Mouse (Mus musculus): ENCODE data around the gene Trat1. TPM values are rescaled to one million over a fixed set of nuclear protein-coding genes. Genes with fewer than 3 reads are reported as not detected.
A peak's percentile ranks its signal among the peaks of the same experiment; 100 is the strongest.

Gene Trat1
- polyA plus RNA-seq, 1 experiment: not detected

GRCm38 (mm10) chr16:48788704-48789185, 16.9 kb upstream of the Trat1 start:
- H3K4me1 ChIP-seq: peaks cover 9% of the 10 kb centered on the region
- H3K9me3 ChIP-seq: no peaks in the 10 kb centered on the region
- TF ChIP-seq FLI1 (IDR thresholded peaks at IDR 0.05; ENCODE audit: low read length) (no peak), GATA1 (IDR thresholded peaks at IDR 0.05; ENCODE audit: borderline replicate concordance, low read length) (no peak)
- H3K4me3 ChIP-seq (replicated peaks): no peak overlapping the region
- no peaks in the 10 kb centered on the region for H3K27me3 ChIP-seq (replicated peaks)
- H3K36me3 ChIP-seq (replicated peaks; ENCODE audit: low read length): no peaks in the 10 kb centered on the region

GRCm38 (mm10) chr16:48786258-48786657, 14.4 kb upstream of the Trat1 start:
- H3K27me3 ChIP-seq (replicated peaks): no peaks in the 10 kb centered on the region
- peak overlapping the region; percentile 1 for H3K4me3 ChIP-seq (replicated peaks)
- TF ChIP-seq GATA1 (IDR thresholded peaks at IDR 0.05; ENCODE audit: borderline replicate concordance, low read length): no peak
- TF ChIP-seq FLI1 (IDR thresholded peaks at IDR 0.05; ENCODE audit: low read length): no peak
- no peaks in the 10 kb centered on the region for H3K9me3 ChIP-seq
- H3K4me1 ChIP-seq: peaks cover 9% of the 10 kb centered on the region
- H3K36me3 ChIP-seq (replicated peaks; ENCODE audit: low read length): no peaks in the 10 kb centered on the region

DNA sequence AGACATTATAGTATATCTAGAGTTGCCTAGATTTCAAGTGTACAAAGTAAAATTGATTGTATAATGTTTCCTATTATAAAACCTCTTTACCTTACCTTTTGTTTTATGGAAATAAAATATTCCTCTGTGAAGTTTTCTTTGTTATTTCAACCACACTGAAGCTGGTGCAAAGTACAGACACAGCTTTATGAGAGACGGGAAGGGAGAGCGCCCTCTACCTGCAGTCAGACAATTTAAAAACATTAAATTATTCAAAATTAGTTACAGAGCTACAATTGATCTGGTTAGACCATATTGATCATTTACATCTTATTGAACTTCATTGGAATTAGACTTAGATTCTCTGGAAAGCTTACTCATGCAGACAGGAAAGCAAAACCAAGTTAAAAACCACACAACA, 5.4 kb upstream of the Trat1 start:
- Histone ChIP-seq H3K4me1 (no peaks in the 10 kb centered on the region), H3K9me3 (no peaks in the 10 kb centered on the region), H3K27me3 (replicated peaks) (no peaks in the 10 kb centered on the region), H3K36me3 (replicated peaks; ENCODE audit: low read length) (no peaks in the 10 kb centered on the region), H3K4me3 (replicated peaks) (no peak overlapping the region)
- TF ChIP-seq FLI1 (IDR thresholded peaks at IDR 0.05; ENCODE audit: low read length) (no peak), GATA1 (IDR thresholded peaks at IDR 0.05; ENCODE audit: borderline replicate concordance, low read length) (no peak)

DNA sequence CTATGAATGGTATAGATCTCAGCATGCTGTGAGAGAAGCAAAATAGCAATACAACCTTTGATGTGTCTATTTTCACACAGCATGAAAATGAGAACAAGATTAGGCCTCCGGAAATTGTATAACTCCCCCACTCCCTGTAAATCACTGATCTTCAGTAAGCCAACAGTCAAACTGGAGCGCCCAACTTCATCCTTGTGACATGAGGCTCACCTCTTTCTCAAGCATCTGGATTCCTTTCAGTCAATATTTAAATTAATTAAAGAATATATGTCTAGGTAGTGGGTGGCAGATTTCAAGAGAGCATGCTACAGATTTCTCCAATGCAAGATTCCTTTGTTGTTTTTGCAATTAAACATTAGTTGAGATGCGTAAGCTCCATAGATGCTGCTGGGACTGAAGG, 2.6 kb downstream of the Trat1 start:
- H3K4me1 ChIP-seq: no peaks in the 10 kb centered on the region
- TF ChIP-seq FLI1 (IDR thresholded peaks at IDR 0.05; ENCODE audit: low read length): no peak
- TF ChIP-seq GATA1 (IDR thresholded peaks at IDR 0.05; ENCODE audit: borderline replicate concordance, low read length): no peak
- H3K27me3 ChIP-seq (replicated peaks): no peaks in the 10 kb centered on the region
- H3K36me3 ChIP-seq (replicated peaks; ENCODE audit: low read length): no peaks in the 10 kb centered on the region
- H3K9me3 ChIP-seq: no peaks in the 10 kb centered on the region
- H3K4me3 ChIP-seq (replicated peaks): no peak overlapping the region

DNA sequence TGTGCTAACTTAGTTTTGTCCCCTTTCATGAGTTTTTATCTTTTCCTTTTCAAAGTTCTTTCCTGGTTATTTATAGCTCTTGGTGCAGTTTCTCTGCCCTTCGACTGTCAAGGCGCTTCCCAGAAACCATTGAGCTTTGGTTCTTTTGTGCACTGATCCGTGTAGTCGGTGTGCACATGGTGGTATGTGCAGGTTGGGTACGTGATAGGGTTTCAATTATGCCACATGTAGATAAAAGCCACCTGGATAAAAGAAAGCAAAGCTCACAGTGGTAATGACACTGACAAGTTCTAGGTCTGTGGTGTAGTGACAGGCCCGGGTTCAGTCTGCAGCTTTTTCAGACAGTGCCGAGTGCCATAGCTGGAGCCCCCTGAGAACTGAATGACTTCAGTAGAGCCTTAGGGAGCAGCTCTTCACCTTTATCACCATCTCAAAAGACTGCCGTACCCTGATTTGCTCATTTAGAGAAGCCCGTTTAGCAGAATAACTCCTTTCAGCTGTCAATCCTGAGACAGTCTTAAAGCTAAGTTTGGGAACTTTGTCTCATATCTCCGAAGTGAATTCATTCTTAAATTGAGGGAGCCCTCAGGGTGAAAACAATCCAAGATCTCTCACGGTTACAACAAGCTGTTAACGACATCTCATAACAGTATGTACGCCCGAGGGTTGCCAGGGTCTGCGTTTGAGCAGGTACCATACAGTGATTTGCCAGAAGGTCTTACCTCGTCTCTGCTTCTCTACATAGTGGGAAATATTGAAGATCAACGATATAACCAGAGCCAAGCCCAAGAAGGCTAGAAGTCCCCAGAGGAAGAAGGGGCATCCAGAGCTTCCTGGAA, 11.0 kb downstream of the Trat1 start:
- Histone ChIP-seq H3K36me3 (replicated peaks; ENCODE audit: low read length) (no peaks in the 10 kb centered on the region), H3K9me3 (no peaks in the 10 kb centered on the region), H3K4me3 (replicated peaks) (no peak overlapping the region), H3K4me1 (no peaks in the 10 kb centered on the region), H3K27me3 (replicated peaks) (no peaks in the 10 kb centered on the region)
- no peak for TF ChIP-seq GATA1 (IDR thresholded peaks at IDR 0.05; ENCODE audit: borderline replicate concordance, low read length)
- no peak for TF ChIP-seq FLI1 (IDR thresholded peaks at IDR 0.05; ENCODE audit: low read length)

DNA sequence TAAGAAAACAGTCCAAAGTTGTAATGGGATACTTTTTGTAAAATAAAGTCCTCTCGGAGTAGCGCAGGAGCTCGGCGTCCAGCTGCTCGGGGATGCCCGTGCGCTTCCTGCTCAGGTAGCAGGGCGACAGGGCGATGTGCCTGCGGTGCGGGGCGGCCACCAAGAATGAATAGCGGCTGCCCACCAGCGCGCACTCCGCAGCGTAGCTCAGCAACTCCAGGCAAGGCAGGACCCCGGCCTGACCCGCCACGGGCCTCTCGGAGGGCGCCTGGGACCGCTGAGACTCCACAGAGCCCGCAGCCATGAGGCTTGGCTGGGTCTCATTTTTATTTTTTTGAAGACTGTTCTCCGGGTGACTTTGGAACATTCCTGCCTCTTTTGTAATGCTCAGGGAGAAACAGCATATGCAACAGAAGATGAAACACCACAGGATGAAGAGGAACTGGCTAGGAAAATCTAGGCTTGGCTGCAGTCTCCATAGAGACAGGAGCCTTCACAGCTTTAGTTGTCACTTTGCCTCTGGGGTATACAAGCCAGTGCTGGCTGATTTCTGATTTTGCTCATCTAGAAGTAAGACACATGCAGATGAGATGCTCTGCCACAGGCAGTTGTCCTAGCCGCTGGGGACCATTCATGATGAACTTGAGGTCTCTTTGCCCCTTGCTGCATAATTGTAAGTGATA, 21.5 kb downstream of the Trat1 start:
- Histone ChIP-seq H3K36me3 (replicated peaks; ENCODE audit: low read length) (no peaks in the 10 kb centered on the region), H3K9me3 (no peaks in the 10 kb centered on the region), H3K27me3 (replicated peaks) (no peaks in the 10 kb centered on the region), H3K4me3 (replicated peaks) (no peak overlapping the region), H3K4me1 (no peaks in the 10 kb centered on the region)
- TF ChIP-seq GATA1 (IDR thresholded peaks at IDR 0.05; ENCODE audit: borderline replicate concordance, low read length) (no peak), FLI1 (IDR thresholded peaks at IDR 0.05; ENCODE audit: low read length) (no peak)

DNA sequence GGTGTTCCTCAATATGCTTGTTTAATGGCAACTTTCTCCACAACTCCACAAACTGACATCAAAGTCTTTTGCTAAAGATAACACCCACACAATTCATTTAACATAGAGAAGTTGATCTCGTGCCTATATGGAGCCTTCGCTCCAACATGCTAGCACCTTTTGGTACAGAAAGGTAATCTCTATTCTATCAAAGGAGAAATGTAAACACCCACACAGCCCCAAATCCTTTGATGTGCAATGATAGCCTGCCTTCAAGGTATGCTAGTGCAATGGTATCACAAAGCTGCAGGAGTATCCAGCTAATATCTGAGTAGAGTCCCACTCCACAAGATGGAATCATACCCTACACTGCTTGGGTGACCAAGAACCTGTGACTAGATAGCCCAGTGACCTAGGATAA, 26.4 kb downstream of the Trat1 start:
- no peaks in the 10 kb centered on the region for H3K9me3 ChIP-seq
- no peaks in the 10 kb centered on the region for H3K36me3 ChIP-seq (replicated peaks; ENCODE audit: low read length)
- no peak overlapping the region for H3K4me3 ChIP-seq (replicated peaks)
- no peaks in the 10 kb centered on the region for H3K4me1 ChIP-seq
- no peaks in the 10 kb centered on the region for H3K27me3 ChIP-seq (replicated peaks)
- TF ChIP-seq FLI1 (IDR thresholded peaks at IDR 0.05; ENCODE audit: low read length): no peak
- no peak for TF ChIP-seq GATA1 (IDR thresholded peaks at IDR 0.05; ENCODE audit: borderline replicate concordance, low read length)

DNA sequence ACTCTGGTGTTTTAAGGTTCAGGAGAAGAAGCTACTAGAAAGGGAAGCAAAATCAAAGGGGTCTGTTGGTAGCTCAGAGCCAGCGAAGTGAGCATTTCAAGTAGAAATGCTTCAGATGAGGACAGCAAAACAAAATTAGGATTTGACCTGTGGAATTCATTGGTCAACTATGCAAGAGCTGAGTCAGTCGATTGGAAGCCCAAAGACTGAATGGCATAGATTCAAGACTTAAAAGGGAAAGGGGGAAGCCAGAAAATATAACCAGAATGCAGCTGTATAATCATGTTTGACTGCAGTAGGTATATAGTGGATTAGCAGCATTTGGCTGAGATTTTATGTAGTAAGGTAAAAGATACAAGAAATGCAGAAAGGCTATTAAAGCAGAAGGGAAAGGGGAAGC, 26.8 kb downstream of the Trat1 start:
- no peaks in the 10 kb centered on the region for H3K4me1 ChIP-seq
- H3K36me3 ChIP-seq (replicated peaks; ENCODE audit: low read length): no peaks in the 10 kb centered on the region
- no peaks in the 10 kb centered on the region for H3K27me3 ChIP-seq (replicated peaks)
- no peak overlapping the region for H3K4me3 ChIP-seq (replicated peaks)
- no peaks in the 10 kb centered on the region for H3K9me3 ChIP-seq
- TF ChIP-seq GATA1 (IDR thresholded peaks at IDR 0.05; ENCODE audit: borderline replicate concordance, low read length): no peak
- no peak for TF ChIP-seq FLI1 (IDR thresholded peaks at IDR 0.05; ENCODE audit: low read length)

- Histone ChIP-seq H3K4me1 (no peaks in the 10 kb centered on the region), H3K27me3 (replicated peaks) (no peaks in the 10 kb centered on the region), H3K36me3 (replicated peaks; ENCODE audit: low read length) (no peaks in the 10 kb centered on the region), H3K4me3 (replicated peaks) (no peak overlapping the region), H3K9me3 (no peaks in the 10 kb centered on the region)
- TF ChIP-seq GATA1 (IDR thresholded peaks at IDR 0.05; ENCODE audit: borderline replicate concordance, low read length): no peak
- TF ChIP-seq FLI1 (IDR thresholded peaks at IDR 0.05; ENCODE audit: low read length): no peak
Measured at GRCm38 (mm10) chr16:48741549-48741948, 30.3 kb downstream of the Trat1 start.

GRCm38 (mm10) chr16:48739974-48740373, 31.8 kb downstream of the Trat1 start:
- H3K27me3 ChIP-seq (replicated peaks): no peaks in the 10 kb centered on the region
- H3K9me3 ChIP-seq: no peaks in the 10 kb centered on the region
- H3K4me3 ChIP-seq (replicated peaks): no peak overlapping the region
- H3K4me1 ChIP-seq: no peaks in the 10 kb centered on the region
- TF ChIP-seq FLI1 (IDR thresholded peaks at IDR 0.05; ENCODE audit: low read length): no peak
- TF ChIP-seq GATA1 (IDR thresholded peaks at IDR 0.05; ENCODE audit: borderline replicate concordance, low read length): no peak
- no peaks in the 10 kb centered on the region for H3K36me3 ChIP-seq (replicated peaks; ENCODE audit: low read length)

All from megakaryocyte, embryonic 14.5 days (primary cell).